Mouse (Mus musculus) erythroid progenitor cell, adult 5-6 weeks (primary cell): ENCODE results near the gene Speg. TPM values are rescaled to one million over a fixed set of nuclear protein-coding genes. Genes with fewer than 3 reads are reported as not detected.

Source experiments
- ATAC-seq: replicated peaks from 2 replicates; pipeline ENCODE4 v1.8.0; 2016; ENCODE audit warnings: moderate number of reproducible peaks, mild to moderate bottlenecking, moderate TSS enrichment, inconsistent platforms; ENCODE audit not compliant: poor library complexity, low FRiP score, severe bottlenecking
- total RNA-seq, 2 experiments: library from RNA; stranded (forward) in 1 of 2; stranded (reverse) in 1 of 2; fragments of 150-400 nt in 1 of 2; fragments of 186-747, 209-891 nt in 1 of 2; gene quantifications; 2 replicates each; pipeline versions ENCODE4 v1.2.3 to v1.2.4; 2015 to 2017; ENCODE audit warnings: low replicate concordance in 2 of 2

Speg gene
- total RNA-seq, 2 experiments from 2014 or later = not detected

- no peak for ATAC-seq
Measured at GRCm38 (mm10) chr1:75361750-75362149, 13.3 kb upstream of the Speg start.

- ATAC-seq = no peak
Measured at GRCm38 (mm10) chr1:75363868-75364267, 11.2 kb upstream of the Speg start.

- no peak for ATAC-seq
Measured at GRCm38 (mm10) chr1:75365510-75366137, 9.5 kb upstream of the Speg start.

GRCm38 (mm10) chr1:75369360-75369983 lies 5.6 kb upstream of the Speg start:
- no peak for ATAC-seq

- no peak for ATAC-seq
Measured at GRCm38 (mm10) chr1:75369984-75370660, 5.0 kb upstream of the Speg start.

- no peak for ATAC-seq
Measured at GRCm38 (mm10) chr1:75371317-75372095, 3.6 kb upstream of the Speg start.

- ATAC-seq = no peak
Measured at GRCm38 (mm10) chr1:75372450-75372849, 2.6 kb upstream of the Speg start.

GRCm38 (mm10) chr1:75373276-75373675 lies 1.8 kb upstream of the Speg start:
- ATAC-seq = no peak

GRCm38 (mm10) chr1:75379196-75379595 lies 4.1 kb downstream of the Speg start:
- ATAC-seq = no peak

GRCm38 (mm10) chr1:75379931-75380330 lies 4.8 kb downstream of the Speg start:
- ATAC-seq = no peak

- no peak for ATAC-seq
Measured at GRCm38 (mm10) chr1:75380951-75381350, 5.9 kb downstream of the Speg start.

- ATAC-seq = no peak
Measured at GRCm38 (mm10) chr1:75381482-75382355, 6.6 kb downstream of the Speg start.

GRCm38 (mm10) chr1:75382356-75383071 lies 7.4 kb downstream of the Speg start:
- ATAC-seq = no peak

GRCm38 (mm10) chr1:75384470-75385141 lies 9.5 kb downstream of the Speg start:
- no peak for ATAC-seq

- no peak for ATAC-seq
Measured at GRCm38 (mm10) chr1:75385142-75385730, 10.1 kb downstream of the Speg start.

- ATAC-seq = no peak
Measured at GRCm38 (mm10) chr1:75386149-75386548, 11.1 kb downstream of the Speg start.

GRCm38 (mm10) chr1:75387469-75387928 lies 12.4 kb downstream of the Speg start:
- no peak for ATAC-seq
